Mouse (Mus musculus): ENCODE measurements around the gene Fgb. TPM values are rescaled to one million over a fixed set of nuclear protein-coding genes. Genes with fewer than 3 reads are reported as not detected.

Fgb gene
- polyA plus RNA-seq, 1 experiment, result not detected

DNA sequence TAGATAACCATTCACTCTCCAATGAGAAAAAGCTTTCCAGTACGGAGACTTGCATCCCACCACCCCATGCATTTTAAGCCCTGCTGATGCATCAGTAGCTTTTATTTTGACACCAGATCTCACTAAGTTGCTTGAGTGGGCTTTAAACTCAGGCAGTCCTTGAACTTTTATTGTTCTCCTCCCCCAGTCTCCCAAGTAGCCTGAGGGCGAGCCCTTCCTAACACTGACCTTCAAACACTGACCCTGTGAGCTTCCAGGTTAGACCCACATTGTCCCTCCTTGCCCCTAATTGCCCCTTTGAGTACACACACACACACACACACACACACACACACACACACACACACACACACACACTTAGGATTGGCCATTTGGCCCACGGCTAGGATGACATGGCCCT lies 53.0 kb downstream of the Fgb start:
- no peaks in the 10 kb centered on the region for H3K79me2 ChIP-seq (ENCODE audit: control insufficient read depth, insufficient read depth)
- H3K79me3 ChIP-seq (ENCODE audit: low read depth), result no peaks in the 10 kb centered on the region
- peaks cover 13% of the 10 kb centered on the region for H3K27me3 ChIP-seq (ENCODE audit: control insufficient read depth, insufficient read depth, insufficient read length)
- no peaks in the 10 kb centered on the region for H3K36me3 ChIP-seq (ENCODE audit: control insufficient read depth, insufficient read depth)
- H3ac ChIP-seq (ENCODE audit: control insufficient read depth, insufficient read length, low read depth), result no peak overlapping the region
- H3K4me3 ChIP-seq (ENCODE audit: insufficient read depth, poor library complexity, severe bottlenecking), result no peak overlapping the region
- no peak for TF ChIP-seq MYOD1 (IDR thresholded peaks at IDR 0.05; ENCODE audit: control insufficient read depth, insufficient read length, low read depth)
- TF ChIP-seq MAX (IDR thresholded peaks at IDR 0.05), result no peak
- no peak for TF ChIP-seq CTCF (IDR thresholded peaks at IDR 0.05; ENCODE audit: control insufficient read depth, insufficient read depth, insufficient read length)

DNA sequence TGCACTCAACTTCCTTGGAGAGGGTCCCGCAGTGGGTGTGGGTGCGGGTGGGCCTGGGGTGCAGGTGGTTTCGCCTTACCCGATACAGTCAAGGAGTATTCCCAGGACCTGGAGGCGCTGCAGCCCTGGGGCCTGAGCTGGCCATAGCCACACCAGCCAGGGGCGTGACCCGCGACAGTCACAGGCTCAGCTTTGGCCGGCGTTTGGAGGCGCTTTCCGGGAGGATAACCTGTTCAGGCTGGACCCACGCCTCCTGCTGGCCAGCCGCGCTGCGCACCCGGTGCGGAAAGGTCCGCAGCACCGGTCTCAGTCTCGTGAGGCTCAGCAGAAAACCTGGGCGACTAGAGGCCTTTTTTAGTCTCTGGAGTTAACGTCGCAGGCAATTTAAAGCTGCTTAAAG lies 54.3 kb downstream of the Fgb start:
- no peak overlapping the region for H3K4me3 ChIP-seq (ENCODE audit: insufficient read depth, poor library complexity, severe bottlenecking)
- H3K79me2 ChIP-seq (ENCODE audit: control insufficient read depth, insufficient read depth), result no peaks in the 10 kb centered on the region
- no peak overlapping the region for H3ac ChIP-seq (ENCODE audit: control insufficient read depth, insufficient read length, low read depth)
- no peaks in the 10 kb centered on the region for H3K79me3 ChIP-seq (ENCODE audit: low read depth)
- no peaks in the 10 kb centered on the region for H3K36me3 ChIP-seq (ENCODE audit: control insufficient read depth, insufficient read depth)
- TF ChIP-seq MYOG (IDR thresholded peaks at IDR 0.05; ENCODE audit: control insufficient read depth, extremely low read depth, insufficient read length) (no peak), MAX (IDR thresholded peaks at IDR 0.05) (no peak), CEBPB (IDR thresholded peaks at IDR 0.05; ENCODE audit: low read depth) (no peak), FOSL1 (IDR thresholded peaks at IDR 0.05; ENCODE audit: insufficient read depth, low read length, poor library complexity, severe bottlenecking) (no peak)
- H3K27me3 ChIP-seq (ENCODE audit: control insufficient read depth, insufficient read depth, insufficient read length), result peaks cover 13% of the 10 kb centered on the region

DNA sequence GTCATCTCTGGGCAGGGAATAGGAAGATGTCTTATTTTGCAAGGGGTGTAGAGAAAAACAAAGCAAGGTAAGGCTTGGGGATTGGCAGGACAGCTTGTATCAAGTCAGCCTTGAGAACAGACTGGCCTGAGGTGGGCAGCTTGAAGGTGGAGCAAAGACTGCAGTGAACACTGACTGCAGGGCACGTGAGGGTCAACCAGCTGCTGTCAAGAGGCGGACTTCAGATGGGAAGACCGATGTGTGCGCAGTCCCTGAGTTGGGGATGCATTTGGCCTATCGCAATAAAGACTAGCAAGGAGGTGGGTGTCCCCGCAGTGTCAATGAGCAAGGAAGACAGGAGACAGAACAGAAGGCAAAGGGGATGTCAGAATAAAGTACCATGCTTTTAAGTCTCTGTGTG lies 56.7 kb downstream of the Fgb start:
- Histone ChIP-seq H3ac (ENCODE audit: control insufficient read depth, insufficient read length, low read depth) (no peak overlapping the region), H3K79me3 (ENCODE audit: low read depth) (no peaks in the 10 kb centered on the region), H3K27me3 (ENCODE audit: control insufficient read depth, insufficient read depth, insufficient read length) (peaks cover 13% of the 10 kb centered on the region)

DNA sequence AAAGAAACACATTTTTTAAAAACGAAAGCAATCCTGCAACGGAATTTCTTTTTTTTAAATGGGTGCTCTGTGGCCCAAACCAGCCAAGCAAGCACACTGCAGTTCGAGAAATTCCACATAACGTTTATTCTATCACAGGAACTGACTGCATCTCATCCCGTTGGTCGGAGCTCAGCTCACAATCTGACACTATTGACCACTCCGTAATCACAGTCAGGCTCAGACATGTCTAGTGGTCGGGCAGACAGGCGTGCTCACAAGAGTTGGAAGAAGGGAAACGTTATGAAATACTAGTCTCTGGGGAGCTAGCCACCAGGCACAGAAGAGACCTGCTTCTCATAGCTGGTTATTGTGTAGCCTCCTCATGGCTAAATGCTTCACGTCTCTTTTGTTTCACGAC lies 57.7 kb downstream of the Fgb start:
- no peaks in the 10 kb centered on the region for H3K79me3 ChIP-seq (ENCODE audit: low read depth)
- TF ChIP-seq MYOG (IDR thresholded peaks at IDR 0.05; ENCODE audit: control insufficient read depth, extremely low read depth, insufficient read length), result no peak
- no peak for TF ChIP-seq MYOD1 (IDR thresholded peaks at IDR 0.05; ENCODE audit: control insufficient read depth, insufficient read length, low read depth)
- TF ChIP-seq FOSL1 (IDR thresholded peaks at IDR 0.05; ENCODE audit: insufficient read depth, low read length, poor library complexity, severe bottlenecking), result no peak
- no peak for TF ChIP-seq CEBPB (IDR thresholded peaks at IDR 0.05; ENCODE audit: low read depth)
- no peak for TF ChIP-seq CTCF (IDR thresholded peaks at IDR 0.05; ENCODE audit: control insufficient read depth, insufficient read depth, insufficient read length)
- no peak for TF ChIP-seq MAX (IDR thresholded peaks at IDR 0.05)
- TF ChIP-seq USF1 (IDR thresholded peaks at IDR 0.05; ENCODE audit: low read depth), result no peak
- H3K36me3 ChIP-seq (ENCODE audit: control insufficient read depth, insufficient read depth), result no peaks in the 10 kb centered on the region
- no peaks in the 10 kb centered on the region for H3K79me2 ChIP-seq (ENCODE audit: control insufficient read depth, insufficient read depth)
- H3K4me3 ChIP-seq (ENCODE audit: insufficient read depth, poor library complexity, severe bottlenecking), result no peak overlapping the region
- peaks cover 11% of the 10 kb centered on the region for H3K27me3 ChIP-seq (ENCODE audit: control insufficient read depth, insufficient read depth, insufficient read length)
- no peak overlapping the region for H3ac ChIP-seq (ENCODE audit: control insufficient read depth, insufficient read length, low read depth)

More for the DNA sequence above, 56.7 kb downstream of the Fgb start:
- no peak for TF ChIP-seq CTCF (IDR thresholded peaks at IDR 0.05; ENCODE audit: control insufficient read depth, insufficient read depth, insufficient read length)
- TF ChIP-seq MYOG (IDR thresholded peaks at IDR 0.05; ENCODE audit: control insufficient read depth, extremely low read depth, insufficient read length), result no peak
- TF ChIP-seq FOSL1 (IDR thresholded peaks at IDR 0.05; ENCODE audit: insufficient read depth, low read length, poor library complexity, severe bottlenecking), result no peak
- TF ChIP-seq MAX (IDR thresholded peaks at IDR 0.05), result no peak
- TF ChIP-seq CEBPB (IDR thresholded peaks at IDR 0.05; ENCODE audit: low read depth), result no peak
- no peak for TF ChIP-seq MYOD1 (IDR thresholded peaks at IDR 0.05; ENCODE audit: control insufficient read depth, insufficient read length, low read depth)
- no peak for TF ChIP-seq USF1 (IDR thresholded peaks at IDR 0.05; ENCODE audit: low read depth)
- no peak overlapping the region for H3K4me3 ChIP-seq (ENCODE audit: insufficient read depth, poor library complexity, severe bottlenecking)
- H3K36me3 ChIP-seq (ENCODE audit: control insufficient read depth, insufficient read depth), result no peaks in the 10 kb centered on the region
- no peaks in the 10 kb centered on the region for H3K79me2 ChIP-seq (ENCODE audit: control insufficient read depth, insufficient read depth)

Other genes with a start within 250 kb of the Fgb start
- gene Rbm46, start 173.4 kb downstream of the Fgb start, polyA plus RNA-seq (2012; fragmentation: generic; extraction: Trizol), result not detected
- gene Lrat, start 145.9 kb downstream of the Fgb start, polyA plus RNA-seq (2012; fragmentation: generic; extraction: Trizol), result not detected
- not detected for gene Fgg, start 42.1 kb downstream of the Fgb start, polyA plus RNA-seq (2012; fragmentation: generic; extraction: Trizol)
- gene Fga, start 23.8 kb downstream of the Fgb start, polyA plus RNA-seq (2012; fragmentation: generic; extraction: Trizol), result not detected
- 58.2 TPM for gene Plrg1, start 5.7 kb upstream of the Fgb start, polyA plus RNA-seq (2012; fragmentation: generic; extraction: Trizol)
- gene Dchs2, start 78.1 kb upstream of the Fgb start, polyA plus RNA-seq (2012; fragmentation: generic; extraction: Trizol), result 0.02 TPM